Mouse (Mus musculus) erythroblast, embryonic 14.5 days (primary cell): ENCODE results near the gene Itpr3.

ENCODE experiments used
- GATA1 ChIP-seq: IDR thresholded peaks from 2 replicates; pipeline ENCODE4 v1.6.1; 2012; ENCODE audit warnings: low read length, inconsistent platforms, mixed read lengths
- TAL1 ChIP-seq: IDR thresholded peaks from 3 replicates; pipeline ENCODE4 v1.6.1; 2012; ENCODE audit warnings: low read length, inconsistent platforms, mixed read lengths

- TF ChIP-seq GATA1 (no peak), TAL1 (no peak)
These were observed 94.3 kb downstream of the Itpr3 start for GRCm38 (mm10) chr17:27151411-27151810.
